Mouse (Mus musculus): ENCODE data around the gene Nmb. TPM values are rescaled to one million over a fixed set of nuclear protein-coding genes. Genes with fewer than 3 reads are reported as not detected.

Gene Nmb
- polyA plus RNA-seq, 1 experiment from 2014 or later, result 8.7 TPM

DNA sequence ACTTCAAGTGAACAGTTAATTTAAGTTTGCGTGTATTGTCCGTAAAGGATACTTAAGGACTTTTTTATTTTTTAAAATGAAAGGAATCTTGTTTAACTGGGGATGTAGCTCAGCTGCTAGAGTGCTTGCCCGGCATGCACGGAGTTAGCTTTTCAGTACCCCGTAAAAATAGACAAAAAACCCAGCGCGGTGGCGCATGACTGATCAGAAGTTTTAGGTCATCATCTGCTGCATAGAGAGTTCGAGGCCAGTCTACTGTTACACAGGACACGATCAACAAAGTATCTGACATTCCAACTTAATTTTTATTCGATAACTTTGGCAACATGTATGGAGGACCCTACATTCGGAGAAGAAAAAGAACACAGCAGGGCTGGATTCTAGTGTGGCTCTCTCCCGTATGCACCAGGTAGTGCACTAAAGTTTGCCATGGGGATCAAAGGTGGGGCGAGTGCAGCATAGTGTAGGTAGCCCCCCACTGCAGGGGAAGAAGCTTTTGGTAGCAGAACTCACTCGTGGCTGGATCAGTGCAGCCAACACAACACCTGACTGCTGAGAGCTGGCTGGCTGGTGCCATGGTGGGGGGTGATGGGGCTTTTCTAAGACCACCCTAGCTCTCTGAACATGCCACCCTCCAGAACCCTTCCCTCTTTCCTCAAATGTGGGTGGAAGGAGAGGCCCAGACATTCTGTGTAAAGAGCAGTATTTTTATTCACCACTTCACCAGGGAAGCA lies 3.2 kb downstream of the Nmb start:
- Histone ChIP-seq H3K4me2 (replicated peaks) (peak overlapping the region; percentile 90), H3K9ac (peak overlapping the region; percentile 70), H3K36me3 (replicated peaks; ENCODE audit: control insufficient read depth, insufficient read depth) (peaks cover 26% of the 10 kb centered on the region), H3K4me1 (replicated peaks; ENCODE audit: control insufficient read depth, insufficient read depth, low read length) (peaks cover 17% of the 10 kb centered on the region), H3K27ac (peak overlapping the region; percentile 85), H3K4me3 (replicated peaks; ENCODE audit: low read length) (peak overlapping the region; percentile 70), H3K27me3 (ENCODE audit: control insufficient read depth, insufficient read depth, low read length) (no peaks in the 10 kb centered on the region), H3K9me3 (ENCODE audit: control insufficient read depth, low read length) (no peaks in the 10 kb centered on the region)
- ATAC-seq (ENCODE audit: low FRiP score) (no peak), DNase-seq (ENCODE audit: low spot score) (no peak)
- WGBS, result 28% methylated on average over 15 of the region's 15 CpGs

DNA sequence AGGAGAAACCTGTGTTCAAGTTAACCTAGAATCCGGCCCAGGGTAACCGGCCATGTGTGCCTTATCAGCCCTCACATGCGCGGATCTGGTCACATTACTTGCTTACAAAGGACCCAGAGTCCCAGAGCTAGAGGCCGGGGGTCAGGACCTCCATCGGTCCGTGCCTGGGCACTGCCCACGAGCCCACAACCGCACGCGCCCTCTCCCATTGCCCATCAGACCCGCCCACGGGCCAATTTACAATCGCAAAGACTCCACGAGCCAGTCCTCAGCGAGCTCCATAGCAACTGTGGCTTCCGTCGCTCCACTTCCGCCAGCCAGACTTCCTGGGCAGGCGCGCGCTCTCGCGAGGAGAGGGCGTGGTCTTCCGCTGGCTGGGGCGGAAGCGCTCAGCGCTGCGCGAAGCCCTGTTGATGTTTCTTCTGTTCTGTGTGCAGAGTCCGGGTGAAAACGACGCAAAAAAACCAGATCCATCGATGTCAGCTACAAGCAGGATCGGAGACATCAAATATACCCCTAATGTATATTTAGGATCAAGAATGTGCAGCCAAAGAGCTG lies 3.9 kb downstream of the Nmb start, which contains the start of gene Wdr73:
Gene Wdr73, minus strand, starts transcription at position 326 of the 558 bp plus-strand sequence.
- peak within 1 kb of the TSS; percentile 70 for H3K4me3 ChIP-seq (replicated peaks; ENCODE audit: low read length)
- ATAC-seq (ENCODE audit: low FRiP score) (peak; percentile 95), DNase-seq (ENCODE audit: low spot score) (peak; percentile 90)
- H3K4me1 ChIP-seq (replicated peaks; ENCODE audit: control insufficient read depth, insufficient read depth, low read length), result peaks cover 17% of the 10 kb centered on the region
- peak within 1 kb of the TSS; percentile 70 for H3K9ac ChIP-seq
- H3K36me3 ChIP-seq (replicated peaks; ENCODE audit: control insufficient read depth, insufficient read depth), result peaks cover 33% of the 10 kb centered on the region
- WGBS, result under 1% methylated on average over 36 of the region's 36 CpGs
- H3K27me3 ChIP-seq (ENCODE audit: control insufficient read depth, insufficient read depth, low read length), result no peaks in the 10 kb centered on the region
- peak within 1 kb of the TSS; percentile 85 for H3K27ac ChIP-seq
- H3K9me3 ChIP-seq (ENCODE audit: control insufficient read depth, low read length), result no peaks in the 10 kb centered on the region
- H3K4me2 ChIP-seq (replicated peaks), result peak within 1 kb of the TSS; percentile 90

DNA sequence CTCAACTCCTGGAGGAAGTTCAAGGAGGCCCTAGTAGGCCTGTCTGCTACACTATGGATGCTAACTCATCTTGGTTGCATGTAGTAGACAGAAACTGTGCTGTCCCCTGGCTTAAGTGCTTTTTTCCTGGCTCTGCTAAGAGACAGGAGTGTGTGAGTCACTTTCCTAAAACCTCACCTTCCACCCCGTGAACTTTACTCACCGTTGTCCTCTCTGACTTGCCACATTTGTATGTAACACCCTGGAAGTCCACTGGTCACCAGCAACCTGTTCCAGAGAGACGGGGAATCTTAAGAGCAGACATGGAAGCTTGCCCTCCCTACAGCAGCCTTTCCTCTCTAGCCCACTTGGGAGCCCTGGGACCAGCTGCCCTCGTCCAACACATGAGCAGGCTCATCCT lies 7.2 kb downstream of the Nmb start:
- ATAC-seq (ENCODE audit: low FRiP score) (no peak), DNase-seq (ENCODE audit: low spot score) (no peak)
- Histone ChIP-seq H3K36me3 (replicated peaks; ENCODE audit: control insufficient read depth, insufficient read depth) (peaks cover 59% of the 10 kb centered on the region), H3K4me2 (replicated peaks) (no peak overlapping the region), H3K9me3 (ENCODE audit: control insufficient read depth, low read length) (no peaks in the 10 kb centered on the region), H3K4me1 (replicated peaks; ENCODE audit: control insufficient read depth, insufficient read depth, low read length) (peaks cover 8% of the 10 kb centered on the region), H3K27ac (no peak overlapping the region), H3K9ac (no peak overlapping the region), H3K27me3 (ENCODE audit: control insufficient read depth, insufficient read depth, low read length) (no peaks in the 10 kb centered on the region), H3K4me3 (replicated peaks; ENCODE audit: low read length) (no peak overlapping the region)
- 94% methylated on average over 4 of the region's 4 CpGs for WGBS

DNA sequence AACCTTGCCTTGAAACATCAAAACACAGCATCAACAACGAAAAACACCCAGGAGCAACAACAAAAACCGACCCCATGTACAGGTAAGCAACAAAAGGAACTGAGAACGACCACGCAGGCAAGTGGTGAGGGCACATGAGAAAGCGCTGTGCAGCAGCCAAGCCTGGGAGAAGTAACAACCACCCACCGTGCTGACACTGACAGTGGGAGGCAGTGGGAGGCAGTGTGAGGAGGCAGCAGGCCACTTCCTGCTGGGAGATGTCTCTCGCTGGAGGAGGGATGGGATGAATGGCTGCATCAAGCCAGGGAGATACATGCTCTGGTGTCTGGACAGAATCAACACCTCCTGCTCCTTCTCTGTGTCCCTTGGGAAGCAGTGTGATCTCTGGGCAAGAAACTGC lies 7.7 kb downstream of the Nmb start:
- DNase-seq (ENCODE audit: low spot score) (no peak), ATAC-seq (ENCODE audit: low FRiP score) (no peak)
- Histone ChIP-seq H3K36me3 (replicated peaks; ENCODE audit: control insufficient read depth, insufficient read depth) (peaks cover 65% of the 10 kb centered on the region), H3K9ac (no peak overlapping the region), H3K27ac (no peak overlapping the region), H3K9me3 (ENCODE audit: control insufficient read depth, low read length) (no peaks in the 10 kb centered on the region), H3K4me1 (replicated peaks; ENCODE audit: control insufficient read depth, insufficient read depth, low read length) (peaks cover 8% of the 10 kb centered on the region), H3K4me2 (replicated peaks) (no peak overlapping the region), H3K27me3 (ENCODE audit: control insufficient read depth, insufficient read depth, low read length) (no peaks in the 10 kb centered on the region), H3K4me3 (replicated peaks; ENCODE audit: low read length) (no peak overlapping the region)
- 89% methylated on average over 7 of the region's 7 CpGs for WGBS

DNA sequence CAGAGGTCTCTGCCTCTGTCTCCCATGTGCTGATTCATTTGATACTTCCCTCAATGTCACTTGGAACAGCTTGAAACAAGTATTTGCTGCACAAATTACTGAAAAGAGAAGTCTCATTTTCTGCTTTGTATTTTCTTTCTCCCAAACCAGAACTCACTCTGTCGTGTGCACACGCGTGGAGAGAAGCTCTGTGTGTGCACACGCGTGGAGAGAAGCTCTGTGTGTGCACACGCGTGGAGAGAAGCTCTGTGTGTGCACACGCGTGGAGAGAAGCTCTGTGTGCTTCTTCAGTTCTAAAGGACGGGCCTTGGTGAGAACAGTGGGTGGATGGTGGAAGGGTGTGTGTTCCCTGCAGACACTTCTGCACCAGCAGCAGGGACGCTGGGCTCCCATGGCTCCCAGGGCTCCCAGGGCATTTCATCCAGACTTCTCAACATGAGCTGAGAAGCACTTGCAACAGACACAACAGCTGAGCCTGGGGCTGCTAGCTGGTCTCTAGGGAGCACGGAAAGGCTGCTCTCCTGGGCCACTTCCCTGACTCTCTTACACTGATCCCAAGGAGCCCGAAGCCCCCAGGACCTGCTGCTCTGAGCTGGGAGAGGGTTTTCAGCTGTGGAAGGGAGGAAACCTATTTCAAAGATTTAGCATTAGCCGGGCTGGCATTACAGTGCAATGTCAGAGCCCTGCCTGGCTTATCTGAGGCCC lies 9.9 kb downstream of the Nmb start:
- Histone ChIP-seq H3K4me2 (replicated peaks) (no peak overlapping the region), H3K9ac (no peak overlapping the region), H3K9me3 (ENCODE audit: control insufficient read depth, low read length) (no peaks in the 10 kb centered on the region), H3K27ac (no peak overlapping the region), H3K4me1 (replicated peaks; ENCODE audit: control insufficient read depth, insufficient read depth, low read length) (0 out of 2 replicates have a peak, but pooled peaks cover under 1% of the 10 kb centered on the region), H3K4me3 (replicated peaks; ENCODE audit: low read length) (no peak overlapping the region), H3K36me3 (replicated peaks; ENCODE audit: control insufficient read depth, insufficient read depth) (peaks cover 85% of the 10 kb centered on the region), H3K27me3 (ENCODE audit: control insufficient read depth, insufficient read depth, low read length) (no peaks in the 10 kb centered on the region)
- WGBS, result 96% methylated on average over 14 of the region's 14 CpGs
- ATAC-seq (ENCODE audit: low FRiP score) (no peak), DNase-seq (ENCODE audit: low spot score) (no peak)

DNA sequence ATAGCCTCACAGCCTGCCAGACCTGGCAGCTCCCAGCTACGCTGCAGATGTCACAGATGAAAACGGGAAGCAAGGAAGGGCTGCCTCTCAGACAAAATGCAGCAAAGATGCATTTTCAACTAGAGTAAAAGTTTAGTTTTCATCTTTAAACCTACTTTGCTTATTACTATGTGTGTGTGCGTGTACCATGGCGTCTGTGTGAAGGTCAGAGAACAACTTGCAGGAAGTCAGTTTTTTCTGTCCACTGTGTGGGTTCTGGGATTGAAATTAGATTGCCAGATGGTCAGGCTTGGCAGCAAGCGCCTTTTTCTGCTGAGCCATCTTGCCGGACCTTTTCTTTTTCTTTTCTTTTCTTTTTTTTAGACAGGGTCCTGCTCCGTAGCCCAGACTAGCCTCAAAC lies 10.7 kb downstream of the Nmb start:
- Histone ChIP-seq H3K9ac (no peak overlapping the region), H3K36me3 (replicated peaks; ENCODE audit: control insufficient read depth, insufficient read depth) (peaks cover 91% of the 10 kb centered on the region), H3K4me2 (replicated peaks) (no peak overlapping the region), H3K4me1 (replicated peaks; ENCODE audit: control insufficient read depth, insufficient read depth, low read length) (no peaks in the 10 kb centered on the region), H3K27ac (no peak overlapping the region), H3K4me3 (replicated peaks; ENCODE audit: low read length) (no peak overlapping the region), H3K9me3 (ENCODE audit: control insufficient read depth, low read length) (no peaks in the 10 kb centered on the region), H3K27me3 (ENCODE audit: control insufficient read depth, insufficient read depth, low read length) (no peaks in the 10 kb centered on the region)
- WGBS, result 84% methylated on average over 7 of the region's 7 CpGs
- no peak for ATAC-seq (ENCODE audit: low FRiP score)
- no peak for DNase-seq (ENCODE audit: low spot score)

DNA sequence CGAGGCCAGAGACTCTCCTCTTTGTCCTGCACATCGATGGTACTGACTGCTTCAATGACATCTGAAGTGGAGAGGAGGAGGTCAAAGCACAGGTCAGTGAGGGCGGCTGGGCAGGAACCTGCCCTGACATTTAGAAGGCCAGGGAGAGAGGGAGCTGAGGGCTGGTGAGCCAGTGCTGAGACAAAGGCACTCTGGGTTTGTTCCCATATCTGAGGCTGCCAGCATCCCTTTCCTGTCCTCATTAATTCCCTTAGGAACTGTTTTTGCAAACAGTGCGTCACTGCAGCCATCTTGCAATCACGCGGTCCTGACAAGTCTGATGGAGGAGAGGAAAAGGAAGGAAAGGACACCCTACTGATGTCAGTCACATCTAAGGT lies 11.1 kb downstream of the Nmb start:
- peaks cover 91% of the 10 kb centered on the region for H3K36me3 ChIP-seq (replicated peaks; ENCODE audit: control insufficient read depth, insufficient read depth)
- 83% methylated on average over 6 of the region's 6 CpGs for WGBS
- no peaks in the 10 kb centered on the region; the same call in 1 of the 2 replicates for H3K4me1 ChIP-seq (replicated peaks; ENCODE audit: control insufficient read depth, insufficient read depth, low read length)
- H3K4me3 ChIP-seq (replicated peaks; ENCODE audit: low read length), result no peak overlapping the region
- DNase-seq (ENCODE audit: low spot score) (no peak), ATAC-seq (ENCODE audit: low FRiP score) (no peak)
- H3K4me2 ChIP-seq (replicated peaks), result no peak overlapping the region
- H3K27ac ChIP-seq, result no peak overlapping the region
- no peaks in the 10 kb centered on the region for H3K9me3 ChIP-seq (ENCODE audit: control insufficient read depth, low read length)
- no peak overlapping the region for H3K9ac ChIP-seq
- H3K27me3 ChIP-seq (ENCODE audit: control insufficient read depth, insufficient read depth, low read length), result no peaks in the 10 kb centered on the region

DNA sequence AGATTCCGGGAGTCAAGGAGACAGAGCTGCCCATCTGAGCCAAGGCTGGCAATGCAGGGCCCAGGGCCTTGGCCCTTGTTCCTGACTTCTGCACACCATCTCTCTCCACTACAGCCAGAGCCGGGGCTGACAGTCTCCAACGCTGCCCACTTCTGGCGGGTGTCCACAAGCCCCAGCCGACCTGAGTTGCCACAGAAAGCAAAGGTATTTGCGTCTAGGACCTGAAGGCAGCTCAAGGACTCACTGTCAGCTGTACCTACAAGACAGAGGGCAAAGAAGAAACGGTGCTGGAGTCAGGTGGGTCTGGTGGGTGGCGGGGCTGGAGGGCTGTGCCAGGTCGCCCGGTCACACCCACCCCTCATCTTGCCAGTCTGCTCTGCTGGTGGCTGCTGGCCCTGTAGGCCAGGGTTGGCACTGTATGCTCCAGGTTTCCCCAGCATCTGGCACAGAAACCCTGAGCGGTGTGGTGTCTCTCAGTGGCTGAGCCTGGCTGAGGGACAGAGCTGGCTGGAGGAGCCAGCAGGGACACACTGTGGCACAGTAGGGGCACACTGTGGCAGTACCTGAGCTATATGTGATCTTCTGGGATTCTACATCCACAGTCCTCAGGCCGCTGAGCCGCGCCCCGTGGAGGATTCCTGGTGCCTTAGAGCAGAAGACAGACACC lies 11.7 kb downstream of the Nmb start:
- Histone ChIP-seq H3K4me1 (replicated peaks; ENCODE audit: control insufficient read depth, insufficient read depth, low read length) (no peaks in the 10 kb centered on the region; the same call in 1 of the 2 replicates), H3K36me3 (replicated peaks; ENCODE audit: control insufficient read depth, insufficient read depth) (peaks cover 87% of the 10 kb centered on the region), H3K27ac (no peak overlapping the region), H3K4me2 (replicated peaks) (no peak overlapping the region), H3K9me3 (ENCODE audit: control insufficient read depth, low read length) (no peaks in the 10 kb centered on the region), H3K4me3 (replicated peaks; ENCODE audit: low read length) (no peak overlapping the region), H3K27me3 (ENCODE audit: control insufficient read depth, insufficient read depth, low read length) (no peaks in the 10 kb centered on the region), H3K9ac (no peak overlapping the region)
- ATAC-seq (ENCODE audit: low FRiP score) (no peak), DNase-seq (ENCODE audit: low spot score) (no peak)
- WGBS, result 91% methylated on average over 15 of the region's 15 CpGs

DNA sequence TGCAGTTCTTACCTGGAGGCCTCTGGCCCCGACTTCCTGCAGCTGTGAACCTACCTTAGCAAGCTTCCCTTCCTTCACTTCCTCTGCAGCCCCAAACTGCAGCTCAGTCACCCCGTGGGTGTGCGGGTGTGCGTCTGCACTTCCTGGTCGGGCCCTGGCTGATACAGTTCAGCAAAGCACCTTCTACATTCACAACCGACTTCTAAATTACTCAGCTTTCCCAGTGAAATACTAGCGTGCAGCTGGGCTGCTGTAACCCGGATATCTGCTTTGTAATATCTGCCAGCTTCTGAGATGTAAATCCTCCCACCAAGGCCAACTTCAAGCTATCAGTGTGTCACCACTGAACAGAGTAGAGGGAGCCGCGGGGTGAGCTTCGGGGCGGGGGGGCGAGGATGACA lies 15.0 kb downstream of the Nmb start:
- Histone ChIP-seq H3K27me3 (ENCODE audit: control insufficient read depth, insufficient read depth, low read length) (no peaks in the 10 kb centered on the region), H3K36me3 (replicated peaks; ENCODE audit: control insufficient read depth, insufficient read depth) (peaks cover 53% of the 10 kb centered on the region), H3K9ac (no peak overlapping the region), H3K27ac (peak overlapping the region; percentile 62; the same call in 1 of the 2 replicates), H3K4me3 (replicated peaks; ENCODE audit: low read length) (no peak overlapping the region), H3K9me3 (ENCODE audit: control insufficient read depth, low read length) (no peaks in the 10 kb centered on the region), H3K4me2 (replicated peaks) (no peak overlapping the region), H3K4me1 (replicated peaks; ENCODE audit: control insufficient read depth, insufficient read depth, low read length) (no peaks in the 10 kb centered on the region; the same call in 1 of the 2 replicates)
- no peak for ATAC-seq (ENCODE audit: low FRiP score)
- DNase-seq (ENCODE audit: low spot score), result no peak
- 84% methylated on average over 13 of the region's 13 CpGs for WGBS

All from hindbrain, embryonic 14.5 days (tissue).